Mouse (Mus musculus): ENCODE data around the gene Dctn2. TPM values are rescaled to one million over a fixed set of nuclear protein-coding genes. Genes with fewer than 3 reads are reported as not detected.
A peak's percentile ranks its signal among the peaks of the same experiment; 100 is the strongest.

Dctn2 gene
- polyA plus RNA-seq, 1 experiment from 2014 or later = 170 TPM

DNA sequence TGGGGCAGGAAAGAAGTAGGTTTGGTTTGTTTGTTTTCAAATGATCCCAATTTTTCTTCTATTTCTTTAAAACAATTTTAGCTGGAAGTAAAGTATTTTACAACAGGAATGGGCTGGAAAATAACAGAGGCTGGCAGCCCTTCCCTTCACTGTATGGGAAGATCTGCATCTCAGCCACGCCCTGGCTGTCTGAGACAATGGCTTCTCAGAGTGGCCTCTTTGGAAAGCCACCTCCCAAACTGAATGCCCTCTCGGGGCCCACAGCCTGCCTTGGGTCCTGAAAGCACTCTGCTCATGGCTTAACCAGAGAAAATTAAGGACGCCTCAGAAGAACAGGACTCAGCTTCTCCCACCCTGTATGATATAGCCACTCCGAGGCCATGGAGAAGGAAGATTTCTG, 3.7 kb downstream of the Dctn2 start:
- no peak overlapping the region for H3K9ac ChIP-seq (ENCODE audit: low read depth, low read length)
- H3K27ac ChIP-seq (ENCODE audit: low read length) = no peak overlapping the region
- no peaks in the 10 kb centered on the region for H3K27me3 ChIP-seq (replicated peaks; ENCODE audit: control insufficient read depth, insufficient read depth, low read length)
- no peak for ATAC-seq
- H3K4me3 ChIP-seq (ENCODE audit: low read length) = no peak overlapping the region
- H3K9me3 ChIP-seq (ENCODE audit: control insufficient read depth, low read length) = no peaks in the 10 kb centered on the region
- peaks cover 18% of the 10 kb centered on the region for H3K4me1 ChIP-seq (ENCODE audit: control insufficient read depth, insufficient read depth, low read length)
- H3K36me3 ChIP-seq (ENCODE audit: control insufficient read depth, insufficient read depth, low read length) = no peaks in the 10 kb centered on the region; the same call in 1 of the 2 replicates
- H3K4me2 ChIP-seq (ENCODE audit: low read depth, low read length) = no peak overlapping the region
- 74% methylated on average over 4 of the region's 4 CpGs for WGBS

GRCm38 (mm10) chr10:127272371-127272770, 6.2 kb downstream of the Dctn2 start:
- no peaks in the 10 kb centered on the region for H3K9me3 ChIP-seq (ENCODE audit: control insufficient read depth, low read length)
- no peak for ATAC-seq

DNA sequence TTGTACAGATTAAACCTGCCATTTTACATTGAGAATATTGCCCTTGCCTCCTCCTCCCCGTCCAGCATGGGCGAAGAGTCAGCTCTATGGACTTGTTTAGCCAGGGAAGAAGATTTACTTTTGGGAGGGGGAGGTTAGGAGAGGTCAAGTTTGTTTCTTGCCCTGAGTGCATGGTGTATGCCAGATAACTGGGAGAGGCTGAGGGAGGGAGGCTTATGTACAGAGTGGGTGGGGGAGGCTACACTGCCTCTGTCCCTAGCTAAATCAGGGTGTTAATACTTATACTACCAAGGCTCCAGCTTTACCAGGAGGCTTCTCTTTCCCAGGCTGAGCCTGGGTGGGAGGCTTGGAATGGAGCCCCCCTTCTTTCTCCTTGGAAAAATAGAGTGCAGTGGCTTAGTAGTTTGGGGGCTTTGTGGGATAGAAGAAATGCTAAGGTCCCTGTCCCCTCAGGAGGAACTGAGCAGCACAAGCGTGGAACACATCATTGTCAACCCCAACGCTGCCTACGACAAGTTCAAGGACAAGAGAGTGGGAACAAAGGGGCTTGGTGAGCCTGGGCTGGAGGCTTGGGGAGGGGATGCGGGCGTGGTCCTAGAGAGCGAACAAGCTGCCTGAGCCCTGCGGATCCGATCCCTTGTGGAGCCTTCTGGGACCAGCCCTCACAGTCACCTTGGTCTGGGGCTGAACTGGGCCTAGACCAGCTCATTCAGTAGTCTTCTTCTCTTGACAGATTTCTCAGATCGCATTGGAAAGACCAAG, 8.3 kb downstream of the Dctn2 start:
- H3K27ac ChIP-seq (ENCODE audit: low read length) = no peak overlapping the region
- no peak overlapping the region for H3K4me3 ChIP-seq (ENCODE audit: low read length)
- no peaks in the 10 kb centered on the region for H3K27me3 ChIP-seq (replicated peaks; ENCODE audit: control insufficient read depth, insufficient read depth, low read length)
- WGBS = 71% methylated on average over 11 of the region's 11 CpGs
- no peak overlapping the region for H3K4me2 ChIP-seq (ENCODE audit: low read depth, low read length)
- H3K9me3 ChIP-seq (ENCODE audit: control insufficient read depth, low read length) = no peaks in the 10 kb centered on the region
- H3K36me3 ChIP-seq (ENCODE audit: control insufficient read depth, insufficient read depth, low read length) = peaks cover 24% of the 10 kb centered on the region
- 0 out of 2 replicates have a peak, but pooled peaks have one; percentile 36 for ATAC-seq
- H3K4me1 ChIP-seq (ENCODE audit: control insufficient read depth, insufficient read depth, low read length) = 0 out of 2 replicates have a peak, but pooled peaks cover 2% of the 10 kb centered on the region
- no peak overlapping the region for H3K9ac ChIP-seq (ENCODE audit: low read depth, low read length)

More at GRCm38 (mm10) chr10:127272371-127272770, 6.2 kb downstream of the Dctn2 start:
- Histone ChIP-seq H3K27me3 (replicated peaks; ENCODE audit: control insufficient read depth, insufficient read depth, low read length) (no peaks in the 10 kb centered on the region), H3K9ac (ENCODE audit: low read depth, low read length) (no peak overlapping the region), H3K4me3 (ENCODE audit: low read length) (no peak overlapping the region), H3K36me3 (ENCODE audit: control insufficient read depth, insufficient read depth, low read length) (peaks cover 12% of the 10 kb centered on the region), H3K27ac (ENCODE audit: low read length) (no peak overlapping the region), H3K4me1 (ENCODE audit: control insufficient read depth, insufficient read depth, low read length) (peaks cover 14% of the 10 kb centered on the region), H3K4me2 (ENCODE audit: low read depth, low read length) (no peak overlapping the region)
- WGBS = 87% methylated on average over 5 of the region's 5 CpGs

- no peak overlapping the region for H3K27ac ChIP-seq (ENCODE audit: low read length)
- H3K27me3 ChIP-seq (replicated peaks; ENCODE audit: control insufficient read depth, insufficient read depth, low read length) = no peaks in the 10 kb centered on the region
- H3K9me3 ChIP-seq (ENCODE audit: control insufficient read depth, low read length) = no peaks in the 10 kb centered on the region
- H3K4me3 ChIP-seq (ENCODE audit: low read length) = no peak overlapping the region
- H3K4me2 ChIP-seq (ENCODE audit: low read depth, low read length) = no peak overlapping the region
- H3K9ac ChIP-seq (ENCODE audit: low read depth, low read length) = no peak overlapping the region
- H3K36me3 ChIP-seq (ENCODE audit: control insufficient read depth, insufficient read depth, low read length) = peaks cover 47% of the 10 kb centered on the region
- WGBS = 83% methylated on average over 2 of the region's 2 CpGs
- ATAC-seq = no peak
- H3K4me1 ChIP-seq (ENCODE audit: control insufficient read depth, insufficient read depth, low read length) = no peaks in the 10 kb centered on the region; the same call in 1 of the 2 replicates
These were observed 13.6 kb downstream of the Dctn2 start for GRCm38 (mm10) chr10:127279730-127280129.

GRCm38 (mm10) chr10:127281316-127281715, 15.1 kb downstream of the Dctn2 start:
- Histone ChIP-seq H3K36me3 (ENCODE audit: control insufficient read depth, insufficient read depth, low read length) (peaks cover 55% of the 10 kb centered on the region), H3K27ac (ENCODE audit: low read length) (no peak overlapping the region), H3K27me3 (replicated peaks; ENCODE audit: control insufficient read depth, insufficient read depth, low read length) (no peaks in the 10 kb centered on the region), H3K9ac (ENCODE audit: low read depth, low read length) (no peak overlapping the region), H3K9me3 (ENCODE audit: control insufficient read depth, low read length) (no peaks in the 10 kb centered on the region), H3K4me2 (ENCODE audit: low read depth, low read length) (no peak overlapping the region), H3K4me1 (ENCODE audit: control insufficient read depth, insufficient read depth, low read length) (peaks cover 12% of the 10 kb centered on the region), H3K4me3 (ENCODE audit: low read length) (no peak overlapping the region)
- WGBS = 88% methylated on average over 8 of the region's 8 CpGs
- ATAC-seq = no peak

DNA sequence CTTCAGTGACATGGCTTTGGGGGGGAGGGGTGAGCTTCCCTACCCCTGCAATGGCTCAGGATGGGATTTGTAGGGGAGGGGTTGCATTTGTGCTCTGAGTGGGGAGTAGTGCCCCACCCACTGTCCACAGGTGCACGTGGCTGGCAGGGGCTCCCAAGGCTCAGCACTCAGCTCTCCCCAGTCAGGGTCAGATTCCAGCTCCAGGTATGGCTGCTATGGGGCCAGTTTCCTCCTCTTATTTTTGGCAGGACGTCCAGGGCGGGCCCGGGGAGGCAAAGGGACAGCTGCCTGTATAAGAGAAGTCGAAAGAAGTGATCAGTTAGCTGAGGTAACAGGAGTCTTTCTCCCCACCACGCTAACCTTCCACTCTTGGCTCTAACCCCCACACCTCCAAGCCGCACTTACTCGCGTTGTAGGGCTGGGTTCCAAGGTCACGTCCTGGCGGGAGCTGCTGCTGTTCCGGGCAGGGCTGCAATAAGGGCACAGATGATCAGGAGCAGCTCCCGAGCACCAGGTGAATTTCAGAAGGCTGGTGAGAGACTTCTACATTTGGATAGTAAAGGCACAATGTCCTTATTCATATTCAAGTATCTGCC, 16.6 kb downstream of the Dctn2 start:
- H3K36me3 ChIP-seq (ENCODE audit: control insufficient read depth, insufficient read depth, low read length) = peaks cover 52% of the 10 kb centered on the region
- no peak overlapping the region for H3K4me2 ChIP-seq (ENCODE audit: low read depth, low read length)
- no peak for ATAC-seq
- H3K9me3 ChIP-seq (ENCODE audit: control insufficient read depth, low read length) = no peaks in the 10 kb centered on the region
- H3K4me3 ChIP-seq (ENCODE audit: low read length) = no peak overlapping the region
- WGBS = 60% methylated on average over 13 of the region's 13 CpGs
- H3K27ac ChIP-seq (ENCODE audit: low read length) = peak overlapping the region; percentile 14; the same call in 1 of the 2 replicates
- H3K27me3 ChIP-seq (replicated peaks; ENCODE audit: control insufficient read depth, insufficient read depth, low read length) = no peaks in the 10 kb centered on the region
- H3K9ac ChIP-seq (ENCODE audit: low read depth, low read length) = no peak overlapping the region
- H3K4me1 ChIP-seq (ENCODE audit: control insufficient read depth, insufficient read depth, low read length) = peaks cover 26% of the 10 kb centered on the region

DNA sequence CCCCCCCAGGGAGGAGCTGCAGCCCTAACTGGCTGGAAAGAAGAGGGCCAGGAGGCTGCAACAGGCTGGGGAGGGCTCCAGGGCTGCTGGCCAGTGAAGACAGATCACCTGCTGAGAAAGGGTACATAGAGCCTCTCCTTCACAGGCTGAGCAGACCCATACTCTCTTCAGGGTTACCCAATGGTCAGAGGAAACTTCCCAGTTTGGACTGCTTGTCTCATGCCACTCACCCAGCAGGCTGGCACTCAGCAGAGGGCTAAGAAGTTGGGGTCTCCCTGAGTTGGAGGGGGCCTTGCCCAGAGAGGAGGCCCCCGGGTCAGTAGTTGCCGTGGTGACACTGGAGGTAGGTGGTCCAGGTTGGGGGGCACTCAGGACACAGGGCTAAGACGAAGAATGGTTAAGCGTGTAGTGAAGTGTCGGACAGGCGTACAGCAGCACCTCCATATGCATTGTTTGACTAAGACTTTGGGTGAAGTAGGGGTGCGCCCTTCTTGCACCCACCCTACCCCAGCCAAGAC, 18.0 kb downstream of the Dctn2 start:
- H3K4me1 ChIP-seq (ENCODE audit: control insufficient read depth, insufficient read depth, low read length) = peaks cover 26% of the 10 kb centered on the region
- no peaks in the 10 kb centered on the region for H3K27me3 ChIP-seq (replicated peaks; ENCODE audit: control insufficient read depth, insufficient read depth, low read length)
- H3K9ac ChIP-seq (ENCODE audit: low read depth, low read length) = no peak overlapping the region
- no peak overlapping the region for H3K4me2 ChIP-seq (ENCODE audit: low read depth, low read length)
- ATAC-seq = no peak
- H3K9me3 ChIP-seq (ENCODE audit: control insufficient read depth, low read length) = no peaks in the 10 kb centered on the region
- H3K36me3 ChIP-seq (ENCODE audit: control insufficient read depth, insufficient read depth, low read length) = peaks cover 45% of the 10 kb centered on the region
- H3K27ac ChIP-seq (ENCODE audit: low read length) = no peak overlapping the region
- H3K4me3 ChIP-seq (ENCODE audit: low read length) = no peak overlapping the region
- WGBS = 93% methylated on average over 7 of the region's 7 CpGs

DNA sequence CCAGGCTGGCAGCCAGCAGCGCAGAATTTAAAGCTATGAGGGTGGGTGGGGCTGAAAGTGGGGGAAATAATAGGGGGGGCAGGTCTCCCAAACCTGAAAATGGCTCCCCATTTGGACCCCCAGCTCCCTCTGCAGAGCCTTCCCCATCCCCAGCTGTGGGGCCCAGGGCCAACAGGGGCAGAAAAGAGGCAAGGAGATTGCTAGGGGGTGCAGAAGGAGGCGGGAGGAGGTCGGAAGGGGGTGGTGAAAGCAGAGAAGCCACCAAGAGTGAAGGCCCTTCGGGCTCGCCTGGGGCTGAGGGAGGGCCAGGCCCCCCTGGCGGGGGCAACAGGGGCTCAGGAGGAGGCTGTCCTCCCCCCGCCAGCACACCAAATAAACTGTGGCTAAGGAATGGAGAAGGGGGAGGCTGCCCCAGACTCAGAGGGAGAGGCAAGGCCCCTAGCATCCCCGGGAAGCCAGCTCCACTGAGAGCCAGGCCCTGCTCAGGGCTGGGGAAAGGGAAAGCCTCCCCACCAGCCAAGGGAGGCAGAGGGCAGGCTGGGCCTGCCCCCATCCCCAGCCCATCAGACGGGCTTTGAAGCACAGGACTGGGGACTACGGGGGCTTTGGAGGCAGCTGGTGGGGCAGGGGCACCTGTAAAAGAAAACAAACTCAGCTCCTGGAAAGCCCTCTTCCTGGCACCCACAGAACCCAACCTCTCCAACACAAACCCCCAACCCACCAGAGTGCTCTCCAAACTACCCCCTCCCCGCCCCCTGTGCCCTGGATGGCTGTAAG, 18.7 kb downstream of the Dctn2 start:
- Histone ChIP-seq H3K4me1 (ENCODE audit: control insufficient read depth, insufficient read depth, low read length) (peaks cover 32% of the 10 kb centered on the region), H3K27me3 (replicated peaks; ENCODE audit: control insufficient read depth, insufficient read depth, low read length) (no peaks in the 10 kb centered on the region), H3K4me3 (ENCODE audit: low read length) (no peak overlapping the region), H3K27ac (ENCODE audit: low read length) (no peak overlapping the region), H3K4me2 (ENCODE audit: low read depth, low read length) (no peak overlapping the region), H3K36me3 (ENCODE audit: control insufficient read depth, insufficient read depth, low read length) (peaks cover 39% of the 10 kb centered on the region), H3K9me3 (ENCODE audit: control insufficient read depth, low read length) (no peaks in the 10 kb centered on the region), H3K9ac (ENCODE audit: low read depth, low read length) (no peak overlapping the region)
- no peak for ATAC-seq
- 78% methylated on average over 11 of the region's 11 CpGs for WGBS

DNA sequence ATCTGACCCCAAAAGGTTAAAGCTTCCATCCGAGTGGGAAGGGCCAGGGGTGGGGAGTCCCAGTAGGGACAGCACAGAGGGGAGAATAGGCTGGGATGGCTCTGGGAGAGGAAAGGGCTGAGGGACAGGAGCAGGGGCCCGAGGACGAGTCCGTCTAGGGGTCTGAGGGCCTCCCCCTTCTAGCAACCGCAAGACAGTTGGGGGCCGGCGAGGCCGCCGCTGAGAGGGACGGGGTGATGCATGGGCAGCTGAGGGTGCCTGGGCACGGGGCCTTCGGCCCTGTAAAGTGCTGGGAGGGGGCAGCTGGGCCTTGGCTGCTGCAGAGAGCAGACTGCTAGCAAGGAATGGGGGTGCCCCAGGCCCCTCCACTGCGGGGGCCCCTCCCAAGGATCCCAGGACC, 19.5 kb downstream of the Dctn2 start:
- Histone ChIP-seq H3K27ac (ENCODE audit: low read length) (no peak overlapping the region), H3K4me1 (ENCODE audit: control insufficient read depth, insufficient read depth, low read length) (peaks cover 34% of the 10 kb centered on the region), H3K27me3 (replicated peaks; ENCODE audit: control insufficient read depth, insufficient read depth, low read length) (no peaks in the 10 kb centered on the region), H3K4me3 (ENCODE audit: low read length) (no peak overlapping the region), H3K4me2 (ENCODE audit: low read depth, low read length) (no peak overlapping the region), H3K9me3 (ENCODE audit: control insufficient read depth, low read length) (no peaks in the 10 kb centered on the region), H3K36me3 (ENCODE audit: control insufficient read depth, insufficient read depth, low read length) (peaks cover 39% of the 10 kb centered on the region), H3K9ac (ENCODE audit: low read depth, low read length) (0 out of 2 replicates have a peak overlapping the region, but pooled peaks have one; percentile 85)
- ATAC-seq = no peak
- WGBS = 84% methylated on average over 13 of the region's 13 CpGs
